Mouse (Mus musculus) hematopoietic stem cell, adult 5-6 weeks (primary cell): ENCODE results near the gene Olfr959. TPM values are rescaled to one million over a fixed set of nuclear protein-coding genes. Genes with fewer than 3 reads are reported as not detected.

Experiments
- ATAC-seq, 2 experiments: fragments of 125-278 bp in 1 of 2; replicated peaks in 1 of 2; 2 replicates each; pipeline ENCODE4 v1.8.0; 2016 to 2017; ENCODE audit warnings: inconsistent platforms in 2 of 2, mild to moderate bottlenecking in 2 of 2, moderate number of reproducible peaks in 2 of 2, low read depth in 1 of 2, moderate TSS enrichment in 1 of 2; ENCODE audit not compliant: low FRiP score in 2 of 2, poor library complexity in 2 of 2, severe bottlenecking in 2 of 2, insufficient read depth in 1 of 2, low TSS enrichment in 1 of 2
- total RNA-seq: library from RNA; stranded (forward); fragments of 172-1452, 232-1000 nt; gene quantifications from 2 replicates; pipeline ENCODE4 v1.2.3, GENCODE M21; 2017

Gene Olfr959
- total RNA-seq = not detected in 2 replicates

DNA sequence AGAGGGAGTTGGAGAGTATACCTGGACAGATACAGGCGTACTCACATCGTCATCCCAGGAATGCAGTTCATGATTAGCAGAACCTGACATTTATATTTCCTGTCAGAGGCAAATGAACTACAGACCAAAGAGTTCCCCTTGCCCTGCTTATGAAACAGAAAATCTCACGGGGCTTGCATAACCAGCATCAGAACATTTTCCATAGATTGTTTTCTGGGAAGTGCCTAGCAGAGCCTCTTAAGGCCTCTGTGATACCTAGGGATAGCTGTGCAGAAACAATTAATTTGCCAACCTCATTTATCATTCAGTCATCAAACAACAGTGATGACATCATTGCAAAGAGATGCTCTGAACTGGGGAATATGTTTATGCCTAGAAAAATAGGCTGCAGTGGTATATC is at the start of gene Olfr959:
Olfr959 (minus strand) TSS at position 101 of the 400 bp plus-strand sequence.
- ATAC-seq = no peak

DNA sequence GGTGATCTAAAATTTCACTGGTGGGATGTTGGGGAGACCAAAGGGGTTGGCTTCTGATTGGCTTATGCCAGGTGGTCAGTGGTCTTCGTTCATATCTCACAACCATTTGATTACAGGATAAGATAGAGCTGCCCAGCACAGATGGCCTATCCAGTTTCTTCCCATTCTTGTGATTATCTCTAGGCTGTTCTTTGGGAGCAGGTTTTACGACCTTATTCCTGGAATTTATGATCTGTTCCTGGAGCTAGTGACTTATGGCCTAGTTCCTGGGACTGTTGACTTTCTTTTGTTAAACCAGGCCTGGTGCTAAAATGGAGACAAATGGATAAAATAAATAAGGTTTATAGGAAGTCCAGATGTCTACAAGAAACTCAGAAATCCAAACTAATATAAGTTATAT is 49.3 kb upstream of the Olfr959 start:
- ATAC-seq = no peak

DNA sequence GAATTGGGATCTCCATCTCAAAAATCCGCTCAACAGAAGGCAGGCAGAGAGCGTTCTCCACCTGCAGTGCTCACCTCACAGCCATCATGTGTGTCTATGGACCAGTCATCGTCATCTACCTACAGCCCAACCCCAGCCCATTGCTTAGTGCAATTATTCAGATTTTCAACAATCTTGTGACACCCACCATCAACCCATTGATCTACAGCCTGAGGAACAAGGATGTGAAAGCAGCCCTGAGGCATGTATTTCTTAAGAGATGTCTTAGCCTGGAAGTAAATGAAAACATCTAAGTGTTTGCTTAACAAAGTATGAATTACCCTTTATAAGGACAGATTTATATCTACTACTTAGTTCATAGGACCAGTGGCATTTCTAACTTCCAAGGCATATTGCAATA is 48.4 kb upstream of the Olfr959 start:
- no peak for ATAC-seq

DNA sequence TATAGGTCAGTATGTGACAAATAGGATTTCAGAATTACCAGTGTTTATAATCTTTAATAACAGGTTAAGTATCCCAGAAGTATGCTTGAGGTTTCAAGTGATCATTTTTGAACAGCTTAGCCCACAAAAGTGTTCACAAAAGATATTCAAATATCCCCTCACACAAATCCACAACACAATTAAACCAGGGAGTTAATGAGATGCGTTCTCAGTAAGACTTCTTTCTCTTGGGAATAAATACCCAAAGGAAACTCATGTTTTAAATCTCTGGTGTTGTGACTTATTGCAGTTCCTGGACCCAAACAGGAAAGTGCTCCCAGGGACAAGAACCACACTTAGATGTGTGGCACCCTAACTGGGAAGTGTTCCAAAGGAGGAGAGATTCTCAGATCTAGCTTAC is 45.7 kb upstream of the Olfr959 start, which contains the start of gene Olfr960:
Olfr960 (plus strand) TSS at position 301 of the 400 bp plus-strand sequence.
- no peak for ATAC-seq

DNA sequence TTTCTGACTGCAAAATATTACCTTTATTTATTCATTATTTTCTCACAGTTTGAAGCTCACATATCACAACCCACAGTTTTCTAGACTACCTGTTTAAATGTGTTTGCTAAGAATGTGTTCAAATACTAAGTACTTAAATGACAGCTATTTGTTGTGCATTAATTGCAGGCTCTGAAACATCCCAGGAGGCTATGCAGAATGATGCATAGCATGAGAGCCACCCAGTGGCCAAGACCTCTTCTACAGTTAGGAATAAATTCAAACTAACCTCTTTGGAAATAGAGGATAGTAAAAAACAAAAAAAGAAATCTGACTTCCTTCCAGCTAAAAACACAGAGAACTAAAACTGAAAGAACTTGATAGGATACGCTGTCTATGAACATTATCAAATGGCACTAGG is 36.6 kb upstream of the Olfr959 start:
- ATAC-seq = 0 out of 4 replicates have a peak, but pooled peaks of 1 of the 2 experiments have one; percentile 49

DNA sequence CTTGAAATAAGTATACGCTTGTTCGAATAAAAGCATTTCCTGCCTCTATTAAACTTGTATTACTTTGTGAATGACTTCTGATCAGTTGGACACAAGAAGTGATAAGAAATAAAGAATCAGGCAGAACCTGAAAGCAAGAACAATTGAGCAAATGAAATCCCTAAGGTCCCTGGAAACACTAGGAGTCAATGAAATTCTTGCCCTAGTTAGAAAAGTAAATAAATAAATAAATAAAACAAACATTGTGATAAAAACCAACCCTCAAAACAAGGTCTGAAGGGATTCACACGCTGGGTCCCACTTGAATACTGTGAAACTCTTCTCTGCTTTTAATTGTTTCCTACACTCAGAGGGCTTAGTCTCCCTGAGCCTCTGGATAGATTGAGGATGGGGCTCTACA is 35.0 kb upstream of the Olfr959 start, which contains the start of gene Olfr148:
Olfr148 (plus strand) TSS at position 301 of the 400 bp plus-strand sequence.
- no peak for ATAC-seq

DNA sequence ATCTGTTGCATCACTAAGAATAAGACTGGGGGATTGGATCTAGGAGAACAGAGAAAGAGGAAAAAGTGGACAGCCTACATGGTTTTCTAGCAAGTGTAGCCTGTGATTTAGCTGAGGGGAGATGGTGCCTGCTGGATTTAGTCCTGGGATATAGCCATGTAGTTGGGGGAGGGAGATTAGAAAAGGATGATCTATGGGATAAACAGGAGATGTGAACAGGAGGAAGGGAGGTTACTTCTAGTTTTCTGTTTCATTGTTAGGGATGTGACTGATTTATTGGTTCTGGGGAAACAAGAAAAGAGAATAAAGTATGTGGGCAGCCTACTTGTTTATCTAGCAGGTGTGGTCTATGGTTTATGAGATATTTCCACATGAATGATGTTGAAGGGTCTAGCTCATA is 33.1 kb upstream of the Olfr959 start:
- ATAC-seq = no peak

DNA sequence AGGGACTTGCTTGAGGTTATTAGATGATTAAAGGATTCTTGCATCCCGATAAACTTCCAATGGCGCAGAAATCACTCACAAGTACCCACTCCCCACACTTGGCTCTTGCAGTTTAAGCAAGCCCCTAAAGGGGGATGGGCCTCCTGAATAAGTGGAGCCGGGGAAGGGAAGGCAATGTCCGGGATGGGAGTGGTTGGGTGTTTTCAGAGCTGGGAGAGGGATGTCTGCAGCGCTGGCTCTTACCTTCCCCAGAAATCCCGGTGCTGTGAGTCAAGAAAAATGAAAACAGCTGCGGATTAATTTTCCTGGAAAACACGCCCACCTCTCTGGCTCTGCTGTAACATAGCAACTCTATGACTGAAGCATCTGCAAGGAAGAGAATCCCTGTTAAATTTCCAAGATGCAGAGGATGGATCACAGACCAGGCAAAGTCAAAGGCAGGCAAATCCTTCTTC is 28.7 kb upstream of the Olfr959 start, which contains the start of gene AW551984:
AW551984 (minus strand) TSS at position 405 of the 455 bp plus-strand sequence.
- ATAC-seq = no peak

DNA sequence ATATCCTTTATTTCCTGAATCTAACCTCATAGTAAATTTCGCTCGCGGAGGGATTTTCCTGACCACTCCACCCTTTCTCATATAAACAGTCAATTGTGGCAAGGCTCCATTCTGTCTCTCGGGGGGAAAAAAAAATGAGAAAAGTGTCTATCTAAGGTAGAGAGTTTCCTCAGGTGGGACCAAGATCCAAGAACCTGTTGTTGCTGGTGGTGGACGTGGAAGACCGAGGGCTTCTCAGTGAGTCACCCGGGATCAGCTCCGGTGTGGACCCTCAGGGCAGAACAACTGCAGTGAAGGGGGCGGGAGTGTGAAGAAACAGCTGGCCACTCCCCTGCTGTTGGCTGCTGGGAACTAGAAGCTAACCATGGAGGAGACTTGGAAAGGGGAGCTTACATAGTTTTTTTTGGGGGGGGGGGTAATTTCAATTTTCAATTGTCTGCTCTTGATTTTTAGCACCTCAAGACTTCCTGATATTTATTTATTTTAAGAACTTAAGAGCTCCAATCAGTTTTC is 28.0 kb upstream of the Olfr959 start:
- no peak for ATAC-seq

DNA sequence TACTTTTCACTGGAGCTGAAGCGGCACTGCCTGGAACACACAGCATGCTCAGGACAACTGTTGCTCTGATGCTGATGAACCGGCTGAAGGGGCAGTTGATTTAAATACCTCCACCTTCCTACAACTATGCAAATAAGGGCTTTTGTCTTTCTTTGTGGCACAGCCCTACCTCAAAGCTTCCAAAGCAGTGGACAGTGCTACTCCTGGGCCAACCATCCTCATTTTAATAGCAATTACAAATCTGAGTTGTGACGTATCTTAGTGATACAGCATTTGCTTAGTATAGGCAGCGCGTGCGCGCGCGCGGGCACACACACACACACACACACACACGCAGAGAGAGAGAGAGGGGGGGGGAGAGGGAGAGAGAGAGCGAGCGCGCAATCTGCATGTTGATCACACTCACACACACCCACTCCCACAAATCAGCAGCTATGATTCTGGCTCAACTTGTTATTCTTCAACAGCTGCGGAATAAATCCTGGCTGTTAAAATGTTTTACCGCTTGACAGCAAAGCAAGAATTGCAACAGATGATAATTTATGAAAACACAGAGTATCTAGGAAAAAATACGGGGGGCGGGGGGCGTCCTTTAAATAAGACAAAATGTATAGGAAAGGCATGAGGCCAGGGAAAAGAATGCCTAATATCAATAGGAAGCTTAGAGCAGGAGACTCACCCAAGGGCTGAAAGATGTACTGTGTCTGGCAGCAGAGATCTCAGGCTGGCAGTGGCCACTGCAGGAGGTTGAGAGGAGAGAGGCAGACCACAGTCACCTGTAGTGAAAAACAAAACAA is 27.4 kb upstream of the Olfr959 start:
- no peak for ATAC-seq

DNA sequence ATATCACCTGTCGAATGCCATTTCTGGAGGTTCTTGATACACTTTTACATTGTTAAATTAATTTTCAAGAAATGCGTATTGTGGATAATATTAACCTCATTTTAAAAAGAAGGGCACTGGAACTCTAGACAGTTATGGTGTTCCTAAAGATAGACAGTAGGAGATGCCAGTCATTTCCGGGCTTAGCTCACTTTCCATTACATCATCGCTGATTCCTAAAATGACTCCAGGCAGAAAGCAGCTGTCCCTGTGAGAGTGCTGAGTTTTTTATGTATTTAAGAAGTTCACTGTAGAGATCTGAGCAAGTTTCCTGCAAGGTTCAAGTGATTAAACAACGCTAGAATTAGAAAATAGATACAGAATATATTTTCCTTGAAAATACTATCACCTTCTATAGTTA is 1.7 kb upstream of the Olfr959 start:
- no peak for ATAC-seq

DNA sequence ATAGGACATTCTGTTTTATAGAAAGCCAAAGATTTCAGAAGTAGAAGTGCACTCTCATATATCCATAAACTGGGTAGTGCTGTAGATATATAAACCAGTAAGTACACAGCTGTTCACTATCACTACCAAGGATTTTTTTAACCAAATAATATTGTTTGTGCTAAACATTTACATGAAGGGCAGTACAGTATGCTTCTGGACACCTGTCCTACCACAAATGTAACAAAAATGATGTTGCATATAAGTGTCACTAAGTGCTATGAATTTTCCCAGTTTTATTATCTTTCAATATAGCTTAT is 17.1 kb downstream of the Olfr959 start:
- ATAC-seq = no peak

DNA sequence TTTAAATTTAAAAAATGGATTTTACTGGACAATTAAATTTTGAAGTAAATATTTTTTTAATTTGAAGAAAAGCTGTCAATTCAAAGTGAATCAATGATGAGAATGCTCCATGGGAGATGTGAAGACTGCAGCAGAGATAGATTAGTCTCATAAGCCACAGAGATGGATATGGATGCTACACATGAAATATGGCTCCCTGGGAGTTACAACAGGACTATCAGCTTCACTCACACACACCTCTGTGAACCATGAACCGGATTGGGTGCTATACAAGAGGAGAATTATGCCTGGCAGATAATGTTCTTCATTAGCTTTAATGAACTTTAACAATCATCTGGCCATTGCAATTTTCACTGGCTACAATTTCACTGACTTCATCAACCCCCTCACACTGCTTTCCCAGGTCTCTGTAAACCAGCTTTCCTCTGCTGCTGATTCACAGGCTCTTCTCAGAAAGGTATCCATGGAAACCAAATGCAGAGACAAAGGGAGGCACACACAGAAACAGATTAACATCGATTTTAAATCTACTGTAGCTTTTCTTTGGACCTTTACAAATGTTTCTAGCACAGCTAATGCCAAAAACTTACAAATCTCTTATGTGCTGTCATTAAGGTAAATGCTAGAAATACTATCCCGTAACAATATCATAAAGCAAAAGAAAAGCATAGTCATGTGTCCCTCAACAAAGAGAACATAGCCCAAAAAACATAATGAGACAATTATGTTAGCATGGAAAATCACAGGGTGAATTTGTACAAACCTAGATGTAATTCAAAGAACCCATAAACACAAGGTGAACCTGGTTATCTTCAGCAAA is 17.6 kb downstream of the Olfr959 start:
- ATAC-seq = no peak

DNA sequence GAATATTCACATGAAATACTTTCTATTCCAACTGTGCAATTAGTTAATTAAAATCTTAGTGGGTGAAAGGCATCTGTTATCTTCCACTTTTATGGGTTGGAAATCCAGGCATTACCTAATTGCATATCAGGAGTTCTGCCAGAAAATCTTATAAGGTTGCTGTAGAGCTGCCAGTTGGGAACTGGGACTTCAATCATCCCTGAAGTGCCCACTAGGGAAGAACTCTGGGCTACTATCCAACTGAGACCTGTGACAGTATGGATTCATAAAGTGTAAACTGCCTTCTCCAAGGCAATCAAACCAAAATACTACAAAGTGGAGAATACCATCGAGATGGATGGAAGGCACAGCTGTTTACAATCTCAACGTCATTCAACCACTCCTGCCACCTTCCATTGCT is 21.4 kb downstream of the Olfr959 start, which contains the start of gene Olfr958:
Olfr958 (minus strand) TSS at position 109 of the 400 bp plus-strand sequence.
- ATAC-seq = no peak

DNA sequence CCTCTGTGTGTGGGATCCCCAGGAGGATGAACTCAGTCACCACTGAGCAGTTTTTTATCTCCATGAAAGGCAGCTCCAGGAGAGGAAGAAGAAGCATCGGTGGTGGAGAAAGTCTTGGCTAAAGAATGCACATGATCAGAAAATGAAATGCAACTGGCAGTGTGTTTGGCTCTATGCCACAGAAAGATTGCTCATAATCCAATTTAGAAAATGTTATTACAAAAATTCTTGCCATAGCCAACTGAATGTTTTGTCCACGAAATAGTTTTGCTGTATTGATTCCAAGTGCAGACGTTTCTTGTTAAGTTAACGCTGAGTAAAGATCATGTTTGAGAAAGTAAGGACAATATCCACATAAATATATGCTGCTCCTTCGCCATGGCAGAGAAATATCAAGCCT is 24.6 kb downstream of the Olfr959 start:
- no peak for ATAC-seq

DNA sequence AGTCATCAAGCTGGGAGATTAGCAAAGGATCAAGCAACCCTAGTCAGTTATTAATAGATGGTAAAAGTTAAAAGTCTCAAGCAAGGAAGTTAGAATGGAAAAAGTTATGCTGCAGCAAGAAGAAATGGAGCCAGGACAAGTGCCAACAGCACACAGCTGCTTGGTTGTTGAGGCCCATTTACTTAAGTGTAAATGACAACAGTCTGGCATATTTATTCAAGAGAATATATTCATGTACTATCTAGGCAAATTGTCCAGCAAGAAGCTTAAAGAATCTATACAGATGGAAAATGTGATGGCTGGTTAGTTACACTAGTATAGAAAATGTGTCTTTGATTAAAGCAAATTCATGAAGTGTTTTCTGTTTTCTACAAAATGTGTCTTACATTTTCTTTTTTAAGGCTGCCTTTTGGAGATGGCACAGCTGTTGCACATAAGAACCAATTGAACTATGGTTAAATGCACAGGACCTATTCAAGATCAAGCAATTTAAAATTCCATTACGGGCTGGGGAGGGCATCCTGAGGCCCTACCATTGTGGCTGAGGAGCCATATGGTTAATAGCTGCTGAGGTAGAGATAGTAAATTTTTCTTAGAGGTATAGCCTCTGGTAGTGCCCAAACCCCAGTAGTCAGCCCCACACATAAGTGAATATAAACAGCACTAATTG is 51.6 kb downstream of the Olfr959 start:
- no peak for ATAC-seq
